Mouse (Mus musculus): Measurements from ENCODE around the gene Sez6l.

- TF ChIP-seq CTCF (IDR thresholded peaks at IDR 0.05; ENCODE audit: low read depth, low read length): no peak
- TF ChIP-seq GATA1 (IDR thresholded peaks at IDR 0.05; ENCODE audit: borderline replicate concordance, low read length): no peak
- TF ChIP-seq GATA2 (IDR thresholded peaks at IDR 0.05; ENCODE audit: borderline replicate concordance, low read depth, low read length): no peak
- TF ChIP-seq TAL1 (conservative IDR thresholded peaks at IDR 0.05; ENCODE audit: low read depth, low read length): no peak
Measured at GRCm38 (mm10) chr5:112384805-112385472, 192.0 kb downstream of the Sez6l start.
